Mouse (Mus musculus): ENCODE data around the gene Ankrd9. TPM values are rescaled to one million over a fixed set of nuclear protein-coding genes. Genes with fewer than 3 reads are reported as not detected.

The Ankrd9 gene
- polyA plus RNA-seq, 1 experiment from 2014 or later = 7.8 TPM

GRCm38 (mm10) chr12:110974295-110974694, 4.5 kb downstream of the Ankrd9 start:
- no peaks in the 10 kb centered on the region for H3K9me3 ChIP-seq
- no peak overlapping the region for H3K4me3 ChIP-seq
- H3K4me2 ChIP-seq = no peak overlapping the region
- H3K36me3 ChIP-seq = peaks cover 54% of the 10 kb centered on the region
- peaks cover 11% of the 10 kb centered on the region for H3K4me1 ChIP-seq (replicated peaks)
- no peak overlapping the region for H3K9ac ChIP-seq
- no peak overlapping the region for H3K27ac ChIP-seq (replicated peaks)
- no peak for ATAC-seq (ENCODE audit: low read depth)
- WGBS = 91% methylated on average over 7 of the region's 7 CpGs
- no peaks in the 10 kb centered on the region for H3K27me3 ChIP-seq

- H3K9ac ChIP-seq = no peak overlapping the region
- ATAC-seq (ENCODE audit: low read depth) = no peak
- 94% methylated on average over 4 of the region's 4 CpGs for WGBS
- no peak overlapping the region for H3K27ac ChIP-seq (replicated peaks)
- H3K4me2 ChIP-seq = no peak overlapping the region
- H3K4me3 ChIP-seq = no peak overlapping the region
- no peaks in the 10 kb centered on the region for H3K27me3 ChIP-seq
- H3K4me1 ChIP-seq (replicated peaks) = peaks cover 8% of the 10 kb centered on the region
- H3K36me3 ChIP-seq = peaks cover 59% of the 10 kb centered on the region
- H3K9me3 ChIP-seq = no peaks in the 10 kb centered on the region
Observed at GRCm38 (mm10) chr12:110973829-110974228, 5.0 kb downstream of the Ankrd9 start.

- H3K27ac ChIP-seq (replicated peaks) = no peak overlapping the region
- H3K9ac ChIP-seq = no peak overlapping the region
- H3K27me3 ChIP-seq = no peaks in the 10 kb centered on the region
- H3K36me3 ChIP-seq = peaks cover 75% of the 10 kb centered on the region
- 95% methylated on average over 5 of the region's 5 CpGs for WGBS
- no peaks in the 10 kb centered on the region for H3K9me3 ChIP-seq
- H3K4me3 ChIP-seq = no peak overlapping the region
- no peak for ATAC-seq (ENCODE audit: low read depth)
- no peaks in the 10 kb centered on the region for H3K4me1 ChIP-seq (replicated peaks)
- no peak overlapping the region for H3K4me2 ChIP-seq
Observed at GRCm38 (mm10) chr12:110971972-110972371, 6.9 kb downstream of the Ankrd9 start.

- Histone ChIP-seq H3K27ac (replicated peaks) (no peak overlapping the region), H3K36me3 (peaks cover 61% of the 10 kb centered on the region), H3K9me3 (no peaks in the 10 kb centered on the region), H3K9ac (no peak overlapping the region), H3K4me2 (no peak overlapping the region), H3K4me1 (replicated peaks) (no peaks in the 10 kb centered on the region), H3K4me3 (no peak overlapping the region), H3K27me3 (no peaks in the 10 kb centered on the region)
- no peak for ATAC-seq (ENCODE audit: low read depth)
- WGBS = 95% methylated on average over 5 of the region's 5 CpGs
Observed at GRCm38 (mm10) chr12:110970408-110970807, 8.4 kb downstream of the Ankrd9 start.

- H3K36me3 ChIP-seq = peaks cover 42% of the 10 kb centered on the region
- H3K9ac ChIP-seq = no peak overlapping the region
- no peaks in the 10 kb centered on the region for H3K4me1 ChIP-seq (replicated peaks)
- H3K9me3 ChIP-seq = no peaks in the 10 kb centered on the region
- no peak overlapping the region for H3K4me2 ChIP-seq
- no peak overlapping the region for H3K27ac ChIP-seq (replicated peaks)
- no peak for ATAC-seq (ENCODE audit: low read depth)
- WGBS = 93% methylated on average over 2 of the region's 2 CpGs
- H3K4me3 ChIP-seq = no peak overlapping the region
- no peaks in the 10 kb centered on the region for H3K27me3 ChIP-seq
Observed at GRCm38 (mm10) chr12:110967146-110967545, 11.7 kb downstream of the Ankrd9 start.

- no peak overlapping the region for H3K27ac ChIP-seq (replicated peaks)
- no peak overlapping the region for H3K4me3 ChIP-seq
- H3K36me3 ChIP-seq = peaks cover 40% of the 10 kb centered on the region
- no peaks in the 10 kb centered on the region for H3K27me3 ChIP-seq
- ATAC-seq (ENCODE audit: low read depth) = no peak
- H3K9ac ChIP-seq = no peak overlapping the region
- no peaks in the 10 kb centered on the region for H3K9me3 ChIP-seq
- H3K4me2 ChIP-seq = no peak overlapping the region
- no peaks in the 10 kb centered on the region for H3K4me1 ChIP-seq (replicated peaks)
- WGBS = 75% methylated on average over 4 of the region's 4 CpGs
Observed at GRCm38 (mm10) chr12:110966079-110966478, 12.8 kb downstream of the Ankrd9 start.

GRCm38 (mm10) chr12:110965500-110965899, 13.3 kb downstream of the Ankrd9 start:
- WGBS = 73% methylated on average over 3 of the region's 3 CpGs
- H3K4me2 ChIP-seq = no peak overlapping the region
- H3K9ac ChIP-seq = no peak overlapping the region
- H3K9me3 ChIP-seq = no peaks in the 10 kb centered on the region
- H3K27me3 ChIP-seq = no peaks in the 10 kb centered on the region
- H3K36me3 ChIP-seq = peaks cover 34% of the 10 kb centered on the region
- H3K4me3 ChIP-seq = no peak overlapping the region
- no peak overlapping the region for H3K27ac ChIP-seq (replicated peaks)
- ATAC-seq (ENCODE audit: low read depth) = no peak
- H3K4me1 ChIP-seq (replicated peaks) = no peaks in the 10 kb centered on the region

GRCm38 (mm10) chr12:110961973-110962372, 16.9 kb downstream of the Ankrd9 start:
- Histone ChIP-seq H3K4me2 (no peak overlapping the region), H3K4me3 (no peak overlapping the region), H3K27me3 (no peaks in the 10 kb centered on the region), H3K4me1 (replicated peaks) (no peaks in the 10 kb centered on the region), H3K9ac (no peak overlapping the region), H3K9me3 (no peaks in the 10 kb centered on the region), H3K27ac (replicated peaks) (no peak overlapping the region), H3K36me3 (peaks cover 24% of the 10 kb centered on the region)
- WGBS = 69% methylated on average over 2 of the region's 2 CpGs
- ATAC-seq (ENCODE audit: low read depth) = no peak

- 88% methylated on average over 4 of the region's 4 CpGs for WGBS
Observed at GRCm38 (mm10) chr12:110954351-110954991, 24.4 kb downstream of the Ankrd9 start.

GRCm38 (mm10) chr12:110953900-110954299, 24.9 kb downstream of the Ankrd9 start:
- Histone ChIP-seq H3K4me2 (no peak overlapping the region), H3K9me3 (no peaks in the 10 kb centered on the region), H3K4me3 (no peak overlapping the region), H3K27me3 (no peaks in the 10 kb centered on the region), H3K36me3 (peaks cover 46% of the 10 kb centered on the region), H3K9ac (no peak overlapping the region), H3K27ac (replicated peaks) (no peak overlapping the region), H3K4me1 (replicated peaks) (no peaks in the 10 kb centered on the region)
- WGBS = 98% methylated on average over 2 of the region's 2 CpGs
- no peak for ATAC-seq (ENCODE audit: low read depth)

More at GRCm38 (mm10) chr12:110954351-110954991, 24.4 kb downstream of the Ankrd9 start:
- no peak overlapping the region for H3K4me2 ChIP-seq
- no peak overlapping the region for H3K9ac ChIP-seq
- H3K36me3 ChIP-seq = peaks cover 45% of the 10 kb centered on the region
- no peak overlapping the region for H3K4me3 ChIP-seq
- no peak overlapping the region for H3K27ac ChIP-seq (replicated peaks)
- H3K4me1 ChIP-seq (replicated peaks) = no peaks in the 10 kb centered on the region
- no peaks in the 10 kb centered on the region for H3K9me3 ChIP-seq
- ATAC-seq (ENCODE audit: low read depth) = no peak
- no peaks in the 10 kb centered on the region for H3K27me3 ChIP-seq

GRCm38 (mm10) chr12:110953443-110953842, 25.4 kb downstream of the Ankrd9 start:
- ATAC-seq (ENCODE audit: low read depth) = no peak

GRCm38 (mm10) chr12:110952628-110953385, 26.0 kb downstream of the Ankrd9 start:
- 84% methylated on average over 6 of the region's 6 CpGs for WGBS
- Histone ChIP-seq H3K36me3 (peaks cover 51% of the 10 kb centered on the region), H3K9me3 (no peaks in the 10 kb centered on the region), H3K27me3 (no peaks in the 10 kb centered on the region), H3K27ac (replicated peaks) (no peak overlapping the region), H3K4me3 (no peak overlapping the region), H3K9ac (no peak overlapping the region), H3K4me1 (replicated peaks) (no peaks in the 10 kb centered on the region), H3K4me2 (no peak overlapping the region)
- no peak for ATAC-seq (ENCODE audit: low read depth)

More at GRCm38 (mm10) chr12:110953443-110953842, 25.4 kb downstream of the Ankrd9 start:
- no peak overlapping the region for H3K27ac ChIP-seq (replicated peaks)
- H3K4me1 ChIP-seq (replicated peaks) = no peaks in the 10 kb centered on the region
- H3K27me3 ChIP-seq = no peaks in the 10 kb centered on the region
- WGBS = 91% methylated on average over 3 of the region's 3 CpGs
- no peak overlapping the region for H3K4me3 ChIP-seq
- no peaks in the 10 kb centered on the region for H3K9me3 ChIP-seq
- H3K4me2 ChIP-seq = no peak overlapping the region
- H3K9ac ChIP-seq = no peak overlapping the region
- peaks cover 48% of the 10 kb centered on the region for H3K36me3 ChIP-seq
